Mouse (Mus musculus): ENCODE results near the gene Snrpa1. TPM values are rescaled to one million over a fixed set of nuclear protein-coding genes. Genes with fewer than 3 reads are reported as not detected.
A peak's percentile ranks its signal among the peaks of the same experiment; 100 is the strongest.

Gene Snrpa1
- total and polyA plus RNA-seq, 3 experiments: 146 to 189 (median 189) TPM

GRCm38 (mm10) chr7:66115821-66116343, 57.1 kb downstream of the Snrpa1 start:
- peaks cover 0 to 44% of the 10 kb centered on the region in 2 experiments; a peak in 2 of 4 replicates for H3K4me1 ChIP-seq (ENCODE audit: control insufficient read depth in 1 of 2, insufficient read depth in 2 of 2)
- dilution Hi-C loops (cut with MboI; ENCODE audit: extremely low pct_ligation_motif_present, extremely low pct_unique_long_range_greater_than_20kb, low sequenced_read_pairs): no loop called here
- H3K27me3 ChIP-seq (replicated peaks): peaks cover 5% of the 10 kb centered on the region

GRCm38 (mm10) chr7:66116906-66117482, 58.2 kb downstream of the Snrpa1 start:
- Histone ChIP-seq H3K27me3 (replicated peaks) (no peaks in the 10 kb centered on the region), H3K4me1 (ENCODE audit: control insufficient read depth in 1 of 2, insufficient read depth in 2 of 2) (peaks cover 3 to 52% of the 10 kb centered on the region in 2 experiments; a peak in 3 of 4 replicates), H3K9me3 (replicated peaks; ENCODE audit: low read length) (peaks cover 2% of the 10 kb centered on the region), H3K4me3 (replicated peaks in 1 of 3; ENCODE audit: low read depth in 2 of 3, low read length in 2 of 3, poor library complexity in 1 of 3) (no peak overlapping the region), H3K9ac (ENCODE audit: insufficient read depth, low read depth) (no peak overlapping the region), H3K36me3 (replicated peaks in 1 of 2; ENCODE audit: control insufficient read depth in 1 of 2, insufficient read depth in 1 of 2, low read length in 1 of 2) (no peaks in the 10 kb centered on the region), H3K4me2 (ENCODE audit: insufficient read depth, low read depth, poor library complexity, severe bottlenecking) (no peak overlapping the region), H3K79me2 (replicated peaks; ENCODE audit: control insufficient read depth, extremely low read depth, insufficient read depth, poor library complexity, severe bottlenecking) (no peaks in the 10 kb centered on the region), H3K27ac (ENCODE audit: insufficient read depth, low read depth) (no peak overlapping the region)
- in situ Hi-C loops (cut with MboI; ENCODE audit: low pct_ligation_motif_present, low pct_unique_long_range_greater_than_20kb, low sequenced_read_pairs): loop anchor here (10.0 kb wide), 1 partner anchor 58 kb away; no protein-coding TSS in a partner anchor
- dilution Hi-C loops (cut with MboI; ENCODE audit: extremely low pct_ligation_motif_present, extremely low pct_unique_long_range_greater_than_20kb, low sequenced_read_pairs): no loop called here
- TF ChIP-seq SMC3 (IDR thresholded peaks at IDR 0.05; ENCODE audit: low read depth, low read length) (no peak), ELF1 (IDR thresholded peaks at IDR 0.05; ENCODE audit: low read depth, low read length) (no peak), MEF2A (IDR thresholded peaks at IDR 0.05; ENCODE audit: borderline replicate concordance, low read depth, low read length) (no peak), MAX (IDR thresholded peaks at IDR 0.05; ENCODE audit: low read length) (no peak)
- DNase-seq (ENCODE audit: extremely low read depth): no peak

More at GRCm38 (mm10) chr7:66115821-66116343, 57.1 kb downstream of the Snrpa1 start:
- Histone ChIP-seq H3K9ac (ENCODE audit: insufficient read depth, low read depth) (no peak overlapping the region), H3K79me2 (replicated peaks; ENCODE audit: control insufficient read depth, extremely low read depth, insufficient read depth, poor library complexity, severe bottlenecking) (no peaks in the 10 kb centered on the region), H3K27ac (ENCODE audit: insufficient read depth, low read depth) (no peak overlapping the region), H3K9me3 (replicated peaks; ENCODE audit: low read length) (peaks cover 2% of the 10 kb centered on the region), H3K4me2 (ENCODE audit: insufficient read depth, low read depth, poor library complexity, severe bottlenecking) (no peak overlapping the region), H3K4me3 (replicated peaks in 1 of 3; ENCODE audit: low read depth in 2 of 3, low read length in 2 of 3, poor library complexity in 1 of 3) (no peak overlapping the region), H3K36me3 (replicated peaks in 1 of 2; ENCODE audit: control insufficient read depth in 1 of 2, insufficient read depth in 1 of 2, low read length in 1 of 2) (no peaks in the 10 kb centered on the region)
- TF ChIP-seq UBTF (IDR thresholded peaks at IDR 0.05; ENCODE audit: low read depth, low read length): no peak
- TF ChIP-seq ELF1 (IDR thresholded peaks at IDR 0.05; ENCODE audit: low read depth, low read length): no peak
- 0 out of 2 replicates have a peak, but pooled peaks have one; percentile 7 for TF ChIP-seq BHLHE40 (IDR thresholded peaks at IDR 0.05; ENCODE audit: low read depth, low read length)
- no peak for TF ChIP-seq ZC3H11A (IDR thresholded peaks at IDR 0.05; ENCODE audit: low read depth, low read length)
- in situ Hi-C loops (cut with MboI; ENCODE audit: low pct_ligation_motif_present, low pct_unique_long_range_greater_than_20kb, low sequenced_read_pairs): loop anchor here (10.0 kb wide), 1 partner anchor 59 kb away; no protein-coding TSS in a partner anchor
- no peak for DNase-seq (ENCODE audit: extremely low read depth)

GRCm38 (mm10) chr7:66118046-66118445, 59.2 kb downstream of the Snrpa1 start:
- peaks cover 3% of the 10 kb centered on the region for H3K27me3 ChIP-seq (replicated peaks)
- TF ChIP-seq RAD21 (IDR thresholded peaks at IDR 0.05; ENCODE audit: low read depth, low read length) (no peak), MAZ (IDR thresholded peaks at IDR 0.05; ENCODE audit: low read depth, low read length) (no peak), CHD2 (IDR thresholded peaks at IDR 0.05; ENCODE audit: low read length) (no peak), MYC (IDR thresholded peaks at IDR 0.05; ENCODE audit: low read depth, low read length) (no peak), HCFC1 (IDR thresholded peaks at IDR 0.05; ENCODE audit: low read depth, low read length) (no peak), KAT2A (IDR thresholded peaks at IDR 0.05; ENCODE audit: insufficient replicate concordance, low read length) (no peak), TBP (conservative IDR thresholded peaks at IDR 0.05; ENCODE audit: low read depth, low read length) (no peak), ELF1 (IDR thresholded peaks at IDR 0.05; ENCODE audit: low read depth, low read length) (no peak), POLR2AphosphoS2 (IDR thresholded peaks at IDR 0.05; ENCODE audit: low read depth, low read length) (no peak), JUN (IDR thresholded peaks at IDR 0.05; ENCODE audit: insufficient read depth, low read depth, low read length) (no peak), ZNF384 (IDR thresholded peaks at IDR 0.05; ENCODE audit: low read depth, low read length) (no peak), ZKSCAN1 (IDR thresholded peaks at IDR 0.05; ENCODE audit: borderline replicate concordance, low read depth, low read length) (no peak), CHD1 (IDR thresholded peaks at IDR 0.05; ENCODE audit: low read depth, low read length) (no peak), EP300 (IDR thresholded peaks at IDR 0.05; ENCODE audit: low read length) (no peak)
- peaks cover 2% of the 10 kb centered on the region for H3K9me3 ChIP-seq (replicated peaks; ENCODE audit: low read length)
- no peaks in the 10 kb centered on the region for H3K36me3 ChIP-seq (replicated peaks in 1 of 2; ENCODE audit: control insufficient read depth in 1 of 2, insufficient read depth in 1 of 2, low read length in 1 of 2)
- no peaks in the 10 kb centered on the region for H3K79me2 ChIP-seq (replicated peaks; ENCODE audit: control insufficient read depth, extremely low read depth, insufficient read depth, poor library complexity, severe bottlenecking)
- no peak for DNase-seq (ENCODE audit: extremely low read depth)
- H3K4me2 ChIP-seq (ENCODE audit: insufficient read depth, low read depth, poor library complexity, severe bottlenecking): no peak overlapping the region
- dilution Hi-C loops (cut with MboI; ENCODE audit: extremely low pct_ligation_motif_present, extremely low pct_unique_long_range_greater_than_20kb, low sequenced_read_pairs): no loop called here
- in situ Hi-C loops (cut with MboI; ENCODE audit: low pct_ligation_motif_present, low pct_unique_long_range_greater_than_20kb, low sequenced_read_pairs): loop anchor here (10.0 kb wide), 1 partner anchor 57 kb away; no protein-coding TSS in a partner anchor
- H3K4me1 ChIP-seq (ENCODE audit: control insufficient read depth in 1 of 2, insufficient read depth in 2 of 2): peaks cover 3 to 55% of the 10 kb centered on the region in 2 experiments; a peak in 3 of 4 replicates
- no peak overlapping the region for H3K4me3 ChIP-seq (replicated peaks in 1 of 3; ENCODE audit: low read depth in 2 of 3, low read length in 2 of 3, poor library complexity in 1 of 3)
- H3K27ac ChIP-seq (ENCODE audit: insufficient read depth, low read depth): no peak overlapping the region
- no peak overlapping the region for H3K9ac ChIP-seq (ENCODE audit: insufficient read depth, low read depth)
